Mouse (Mus musculus): ENCODE results near the gene Fndc3a. TPM values are rescaled to one million over a fixed set of nuclear protein-coding genes. Genes with fewer than 3 reads are reported as not detected.

Fndc3a gene
- 10 to 100 TPM; 78.7 to 79.2 TPM for total RNA-seq (2021)
- long read RNA-seq, experiment 1, full-length matches to known transcripts: 4 of 8 reads
- long read RNA-seq, experiment 1, partial matches to known transcripts: 2 of 8 reads
- long read RNA-seq, experiment 1, other reads (novel, unspliced or antisense): 2 of 8 reads
- long read RNA-seq, experiment 2, partial matches to known transcripts: 13 of 15 reads
- long read RNA-seq, experiment 2, other reads (novel, unspliced or antisense): 2 of 15 reads

DNA sequence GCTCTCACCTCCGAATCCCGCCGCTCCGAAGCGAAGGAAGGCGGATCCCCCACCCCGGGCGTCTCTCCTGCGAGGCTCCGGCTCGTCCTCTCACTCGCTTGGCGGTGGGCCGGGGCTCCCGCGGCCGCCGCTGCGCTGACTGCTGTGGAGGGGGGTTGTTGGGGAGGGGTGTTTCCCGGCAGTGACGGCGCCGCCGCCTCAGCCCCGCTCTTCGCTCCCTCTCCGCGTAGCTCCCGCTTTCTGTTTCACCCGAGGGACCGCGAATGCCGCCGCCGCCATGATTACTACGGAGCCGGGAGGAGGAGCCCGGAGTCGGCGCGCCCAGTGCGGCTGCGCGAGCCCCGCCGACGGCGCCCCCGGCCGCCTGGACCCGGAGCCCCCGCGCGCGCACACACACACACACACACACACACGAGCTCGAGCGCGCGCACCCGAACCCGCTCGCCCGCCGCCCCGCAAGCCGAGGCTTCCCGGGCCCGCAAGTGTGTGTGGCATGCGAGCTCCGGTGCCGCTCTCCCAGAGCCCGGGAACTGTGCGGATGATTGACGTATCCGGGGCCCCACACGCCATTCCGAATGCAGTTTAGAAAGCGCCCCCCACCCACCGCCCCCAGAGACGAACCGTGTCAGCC, at the start of gene Fndc3a:
TSS of gene Fndc3a (minus strand) at position 294 of the 631 bp plus-strand sequence.
- peak; percentile 86 to 87 for DNase-seq (ENCODE audit: low spot score in 2 of 2)

DNA sequence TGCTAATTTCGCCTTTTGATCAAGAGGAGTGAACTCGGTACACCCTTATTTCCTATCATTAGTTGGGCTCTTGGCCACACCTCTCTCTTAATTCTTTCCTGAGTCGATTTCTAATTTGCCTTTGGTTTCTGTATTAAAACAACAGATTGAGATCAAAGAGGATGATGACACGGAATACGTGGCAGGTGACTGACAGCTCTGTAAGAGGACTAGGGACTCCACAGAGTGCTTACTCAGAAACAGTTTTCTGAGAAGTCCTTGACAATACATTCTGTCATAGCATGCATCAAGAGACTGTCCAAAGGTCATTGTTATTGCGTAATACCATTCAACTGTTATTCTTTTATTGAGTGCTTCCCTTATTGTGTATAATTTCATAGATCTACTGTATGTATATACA, 43.1 kb upstream of the Fndc3a start:
- DNase-seq (ENCODE audit: low spot score in 2 of 2): no peak

- no peak for DNase-seq (ENCODE audit: low spot score in 2 of 2)
These were observed 40.8 kb upstream of the Fndc3a start for GRCm38 (mm10) chr14:72750426-72751182.

DNA sequence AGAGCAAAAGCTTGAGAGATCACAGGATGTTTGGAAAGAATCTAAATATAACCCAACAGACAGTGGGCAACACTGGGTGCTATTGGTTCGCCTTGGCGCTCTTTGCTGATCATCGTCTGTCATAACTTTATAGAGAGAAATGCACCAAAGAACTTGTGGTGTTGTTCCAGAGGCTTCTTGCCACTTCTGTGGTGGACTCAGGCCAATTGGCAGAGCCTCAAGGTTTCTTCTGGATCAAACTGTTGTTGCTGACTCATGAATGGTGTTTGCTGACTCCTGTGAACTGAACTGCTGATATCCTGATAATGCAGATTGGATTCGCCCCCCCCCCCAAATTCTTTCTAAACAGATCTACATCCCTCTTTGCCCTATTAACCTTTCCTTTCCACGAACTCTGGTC, 38.5 kb upstream of the Fndc3a start:
- peak in 1 of 2 experiments; percentile 23 for DNase-seq (ENCODE audit: low spot score in 2 of 2)

DNA sequence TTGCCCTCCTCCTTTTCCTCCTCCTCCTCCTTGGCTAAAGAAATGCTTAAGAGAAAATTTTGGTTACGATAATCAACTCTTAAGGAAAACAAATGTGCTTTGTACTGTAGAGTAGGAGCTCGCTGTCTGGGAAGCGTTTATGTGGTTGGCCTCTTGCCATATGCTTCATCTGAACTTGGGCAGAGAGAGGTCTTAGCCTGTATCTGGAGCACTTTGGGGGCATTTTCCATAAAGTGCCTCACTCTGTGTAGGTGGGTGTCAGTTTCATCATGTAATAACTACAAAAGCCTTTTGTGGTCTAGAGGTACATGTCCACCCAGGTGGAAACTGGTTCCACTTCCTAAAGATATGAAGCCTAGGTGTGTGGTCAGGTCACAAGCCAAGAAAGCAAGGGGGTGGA, 31.9 kb upstream of the Fndc3a start:
- DNase-seq (ENCODE audit: low spot score in 2 of 2): no peak

- no peak for DNase-seq (ENCODE audit: low spot score in 2 of 2)
These were observed 30.5 kb upstream of the Fndc3a start for GRCm38 (mm10) chr14:72740336-72740735.

- no peak for DNase-seq (ENCODE audit: low spot score in 2 of 2)
These were observed 29.8 kb upstream of the Fndc3a start for GRCm38 (mm10) chr14:72739484-72740208.

- no peak for DNase-seq (ENCODE audit: low spot score in 2 of 2)
These were observed 29.0 kb upstream of the Fndc3a start for GRCm38 (mm10) chr14:72738776-72739175.

- peak in 1 of 2 experiments; percentile 21 for DNase-seq (ENCODE audit: low spot score in 2 of 2)
These were observed 28.4 kb upstream of the Fndc3a start for GRCm38 (mm10) chr14:72738217-72738616.

DNA sequence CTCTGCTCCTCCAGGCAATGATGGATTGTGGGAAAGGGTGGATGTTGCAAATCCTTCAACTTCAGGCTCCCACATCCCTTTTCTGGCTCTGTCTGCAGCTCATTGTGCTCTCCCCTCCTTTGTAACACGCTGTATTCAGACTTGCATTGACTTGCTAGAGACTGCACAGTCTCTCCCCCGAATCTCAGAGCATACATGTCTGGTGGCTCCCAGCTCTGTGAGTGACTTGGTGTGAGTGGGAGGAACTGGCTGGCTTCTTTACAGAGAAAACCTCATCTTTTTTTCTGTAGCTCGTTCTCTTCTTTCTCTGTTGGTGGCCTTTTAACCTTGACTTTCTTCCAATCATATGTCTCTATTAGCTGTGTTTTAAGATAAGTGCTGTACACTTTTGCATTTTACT, 16.1 kb upstream of the Fndc3a start:
- DNase-seq (ENCODE audit: low spot score in 2 of 2): no peak

DNA sequence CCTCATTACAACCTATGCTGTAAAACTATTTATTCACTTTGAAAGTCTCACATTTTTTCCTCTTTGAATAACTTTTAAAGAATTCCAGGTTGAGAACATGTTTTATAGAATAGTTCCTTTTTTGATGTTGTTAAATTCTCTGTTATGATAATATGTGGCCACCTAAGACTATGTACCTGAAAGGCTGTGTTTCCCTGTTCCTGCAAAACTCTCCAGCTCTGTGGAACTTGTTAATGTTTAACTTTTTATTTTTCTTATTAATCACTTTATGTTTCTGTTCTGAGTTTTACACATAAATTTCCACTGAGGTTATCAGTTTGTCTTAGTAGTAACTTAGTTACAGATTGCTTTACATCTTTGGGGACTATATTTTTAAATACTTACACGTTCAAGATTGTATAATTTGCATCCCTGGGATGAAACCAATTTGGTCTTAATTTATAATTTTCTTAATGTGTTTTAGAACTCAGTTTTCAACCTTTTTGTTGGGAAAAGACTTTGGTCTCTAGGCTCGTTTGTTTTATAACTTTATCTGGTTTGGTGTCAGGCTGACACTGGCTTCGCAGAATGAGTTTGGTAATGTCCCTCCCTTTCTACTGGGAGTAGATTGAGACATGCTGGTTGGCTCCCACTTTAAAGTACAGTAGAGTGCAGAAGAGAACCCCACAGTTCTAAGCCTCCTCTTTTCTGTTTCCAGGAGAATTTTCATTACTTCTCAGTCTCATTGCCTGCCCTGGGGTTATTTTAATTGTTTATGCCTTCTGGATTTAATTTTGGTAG, 12.7 kb upstream of the Fndc3a start:
- DNase-seq (ENCODE audit: low spot score in 2 of 2): no peak

- DNase-seq (ENCODE audit: low spot score in 2 of 2): no peak
These were observed 6.4 kb upstream of the Fndc3a start for GRCm38 (mm10) chr14:72716175-72716574.

DNA sequence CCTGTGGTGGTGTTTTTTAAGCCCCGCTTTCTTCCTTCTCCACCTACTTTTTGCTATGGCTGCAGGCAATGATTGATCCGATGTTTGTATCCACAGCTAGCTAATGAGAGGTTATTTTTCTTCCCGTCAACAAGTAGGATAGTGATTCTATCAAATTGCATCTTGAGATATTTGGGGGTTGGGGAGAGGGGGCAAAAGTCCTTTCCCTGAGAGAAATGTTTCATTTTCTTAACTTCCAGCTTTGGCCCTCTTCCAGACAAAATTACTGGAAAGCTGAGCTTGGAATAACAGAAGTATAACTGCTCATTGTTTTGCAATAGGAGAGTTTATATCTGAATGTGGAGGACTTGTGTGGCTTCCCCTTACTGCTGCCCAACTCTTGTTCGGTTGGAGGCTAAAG, 1.3 kb upstream of the Fndc3a start:
- no peak for DNase-seq (ENCODE audit: low spot score in 2 of 2)

GRCm38 (mm10) chr14:72710341-72711027, 681 bp upstream of the Fndc3a start:
- peak; percentile 43 to 53 for DNase-seq (ENCODE audit: low spot score in 2 of 2)

GRCm38 (mm10) chr14:72709091-72709709, 603 bp downstream of the Fndc3a start:
- DNase-seq (ENCODE audit: low spot score in 2 of 2): peak; percentile 60 to 68

DNA sequence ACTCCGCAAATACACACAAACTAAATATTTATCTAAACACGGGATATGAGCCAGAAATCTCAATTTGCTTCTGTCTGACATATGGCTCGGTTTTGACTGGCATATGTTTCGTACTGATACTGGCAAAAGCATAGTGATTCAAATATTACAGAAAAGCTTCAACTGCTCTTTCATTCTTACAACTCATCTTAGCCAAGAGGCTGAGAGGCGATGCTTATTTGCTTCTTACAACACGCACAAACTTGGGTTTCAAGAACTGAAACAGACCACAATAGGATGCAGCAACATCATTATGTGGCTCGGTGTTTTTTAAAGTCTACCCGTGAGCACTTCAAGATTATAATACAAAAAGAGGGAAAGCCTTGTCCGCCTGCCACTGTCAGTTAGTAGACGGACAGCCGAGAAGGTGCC, 1.2 kb downstream of the Fndc3a start:
- no peak for DNase-seq (ENCODE audit: low spot score in 2 of 2)

GRCm38 (mm10) chr14:72700056-72700455, 9.7 kb downstream of the Fndc3a start:
- DNase-seq (ENCODE audit: low spot score in 2 of 2): no peak

DNA sequence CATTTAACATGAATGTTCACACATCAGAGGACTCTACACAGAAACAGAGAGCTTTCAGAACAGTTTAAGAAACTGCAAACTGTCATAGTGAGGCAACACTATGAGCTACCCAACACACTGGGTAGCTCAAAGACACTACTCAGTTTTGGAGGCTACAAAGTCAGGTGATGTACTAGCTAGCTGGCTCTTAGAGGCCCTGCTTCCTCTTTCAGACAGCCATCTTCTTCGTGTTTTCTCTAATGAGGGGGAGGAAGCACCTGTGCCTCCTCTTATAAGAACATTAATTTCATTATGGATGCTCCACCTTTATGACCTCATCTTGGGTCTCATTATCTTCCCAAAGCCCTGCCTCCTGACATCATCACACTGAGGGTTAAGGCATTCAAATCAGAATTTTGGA, 18.4 kb downstream of the Fndc3a start:
- no peak for DNase-seq (ENCODE audit: low spot score in 2 of 2)

DNA sequence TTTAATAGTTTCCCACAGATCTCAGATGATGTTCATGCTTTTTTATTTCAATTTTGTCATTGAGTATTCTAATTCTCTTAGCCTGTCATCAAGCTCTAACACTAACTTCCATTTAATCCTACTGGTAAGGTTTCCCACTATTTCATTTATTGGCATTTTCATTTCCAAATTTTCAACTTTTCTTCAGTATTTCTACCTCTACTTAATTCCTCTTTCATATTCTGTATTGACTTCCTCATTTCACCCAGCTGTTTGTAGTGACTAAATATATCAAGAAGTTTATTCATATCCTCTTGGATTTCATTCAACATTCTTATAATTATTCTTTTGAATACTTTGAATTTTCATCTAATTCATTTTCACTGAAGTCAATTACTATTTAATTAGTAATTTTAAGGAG, 20.3 kb downstream of the Fndc3a start:
- DNase-seq (ENCODE audit: low spot score in 2 of 2): no peak
